Comparison of ENCODE assay signal across 10 mouse cellular contexts in the genomic region with DNA sequence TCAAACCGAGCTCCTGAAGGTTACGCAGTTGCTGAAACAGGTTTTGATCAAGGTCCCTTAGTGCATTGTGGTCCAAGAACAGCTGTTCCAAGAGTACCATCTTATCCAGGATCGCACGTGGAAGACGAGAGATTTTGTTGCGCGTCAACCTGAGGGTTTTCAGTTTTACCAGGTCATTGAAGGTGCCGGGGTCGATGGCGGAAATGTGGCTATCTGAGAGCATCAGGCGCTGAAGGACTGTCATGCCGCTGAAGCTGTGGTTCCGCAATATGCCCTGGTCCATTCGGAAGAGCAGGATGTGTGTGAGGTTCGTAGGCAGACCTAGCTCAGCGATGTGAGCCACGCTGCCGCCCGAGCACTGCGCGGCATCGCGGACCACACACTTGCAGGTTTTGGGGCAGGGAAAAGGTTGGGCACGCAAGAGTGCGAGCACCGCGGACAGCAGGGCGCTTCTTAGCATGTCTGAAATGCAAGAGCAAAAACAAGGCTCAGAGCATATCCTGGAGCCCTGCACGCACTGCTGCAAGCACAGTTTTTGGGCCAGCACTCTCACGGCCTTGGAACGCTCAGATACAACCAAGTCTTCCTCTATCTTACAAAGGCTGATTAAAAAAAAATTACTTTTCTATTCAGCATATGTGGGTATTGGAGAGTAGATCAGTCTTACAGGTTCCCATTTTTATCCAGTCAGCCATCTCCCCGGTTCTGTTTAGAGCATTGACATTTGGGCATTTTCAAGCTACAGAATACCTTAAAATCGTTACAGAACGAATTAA. TPM values are rescaled to one million over a fixed set of nuclear protein-coding genes. Genes with fewer than 3 reads are reported as not detected.
DNase-seq lines count a peak whose midpoint lies in the region; ATAC-seq and TF ChIP-seq lines count a peak whose summit lies in the region.
"Had no signal": no experiment of that assay in that cellular context is flagged by ENCODE, and none has a peak within 500 bp of the region (broad histone marks: within the 10 kb centered on the region; RNA-seq: fewer than 3 reads in every experiment).

No protein-coding gene starts in this region.

- H3K9ac ChIP-seq in ES-Bruce4 (ENCODE audit: low read depth, poor library complexity, severe bottlenecking): peak overlapping the region; percentile 54
- no peak overlapping the region for H3K9ac ChIP-seq in heart, postnatal 0 days (replicated peaks; ENCODE audit: low read depth, low read length)
- 0 out of 2 replicates have a peak overlapping the region, but pooled peaks have one; percentile 4 for H3K9ac ChIP-seq in limb, embryonic 12.5 days (replicated peaks)

- peaks cover under 1% of the 10 kb centered on the region; the same call in 1 of the 2 replicates for H3K36me3 ChIP-seq in ES-Bruce4 (ENCODE audit: control insufficient read depth, insufficient read depth, low read length, poor library complexity, severe bottlenecking)
- H3K36me3 ChIP-seq in heart, postnatal 0 days (replicated peaks; ENCODE audit: control insufficient read depth, insufficient read depth, low read length): 0 out of 2 replicates have a peak, but pooled peaks cover 3% of the 10 kb centered on the region
- H3K36me3 ChIP-seq in limb, embryonic 12.5 days: peaks cover 1% of the 10 kb centered on the region; the same call in 1 of the 2 replicates

- H3K9me3 ChIP-seq in ES-Bruce4 (replicated peaks; ENCODE audit: control insufficient read depth, insufficient read depth, low read length, poor library complexity, severe bottlenecking): no peaks in the 10 kb centered on the region
- H3K9me3 ChIP-seq in heart, postnatal 0 days (replicated peaks; ENCODE audit: control insufficient read depth, low read length): no peaks in the 10 kb centered on the region
- H3K9me3 ChIP-seq in limb, embryonic 12.5 days: no peaks in the 10 kb centered on the region

- no peak for TF ChIP-seq CTCF in ES-Bruce4 (IDR thresholded peaks at IDR 0.05; ENCODE audit: low read depth, low read length)
- TF ChIP-seq CTCF in heart, postnatal 0 days (IDR thresholded peaks at IDR 0.05; ENCODE audit: low read depth): no peak

- no peak for TF ChIP-seq EP300 in ES-Bruce4 (IDR thresholded peaks at IDR 0.05; ENCODE audit: insufficient read depth, low read depth, low read length)
- TF ChIP-seq EP300 in heart, postnatal 0 days (IDR thresholded peaks at IDR 0.05; ENCODE audit: low read depth): no peak

- H3K27ac ChIP-seq in ES-Bruce4 (ENCODE audit: insufficient read depth, low read length): no peak overlapping the region
- no peak overlapping the region for H3K27ac ChIP-seq in heart, postnatal 0 days (ENCODE audit: low read depth)
- no peak overlapping the region for H3K27ac ChIP-seq in limb, embryonic 12.5 days

- peak; percentile 49 for ATAC-seq in frontal cortex, adult (ENCODE audit: low TSS enrichment)
- no peak for ATAC-seq in heart, postnatal 0 days (ENCODE audit: insufficient read depth, low read depth)
- ATAC-seq in limb, embryonic 12.5 days (ENCODE audit: insufficient number of reproducible peaks, insufficient read depth, low FRiP score, low TSS enrichment, low read depth): no peak
- ATAC-seq: Patski had no signal

- no peak for DNase-seq in frontal cortex, postnatal 14 days (ENCODE audit: low spot score in 2 of 2)
- peak; percentile 45 to 53 for DNase-seq in cerebellum, postnatal 25 days
- DNase-seq in heart, postnatal 0 days (ENCODE audit: low spot score): no peak
- peak; percentile 40 for DNase-seq in naive thymus-derived CD4-positive, alpha-beta T cell, adult 2 months (ENCODE audit: low read depth)
- no peak for DNase-seq in spleen, adult 12 weeks (ENCODE audit: low spot score)

- H3K27me3 ChIP-seq in ES-Bruce4 (ENCODE audit: control insufficient read depth, insufficient read depth, low read length, poor library complexity, severe bottlenecking): no peaks in the 10 kb centered on the region
- H3K27me3 ChIP-seq in heart, postnatal 0 days (ENCODE audit: control insufficient read depth, insufficient read depth, low read length): peaks cover 52% of the 10 kb centered on the region
- H3K27me3 ChIP-seq in limb, embryonic 12.5 days: peaks cover 69% of the 10 kb centered on the region
- H3K27me3 ChIP-seq: Patski had no signal

- peak overlapping the region; percentile 97 for H3K4me2 ChIP-seq in heart, postnatal 0 days (ENCODE audit: low read depth, low read length)
- H3K4me2 ChIP-seq in limb, embryonic 12.5 days: peak overlapping the region; percentile 99

- peak overlapping the region; percentile 65 for H3K4me3 ChIP-seq in ES-Bruce4 (ENCODE audit: low read depth, low read length)
- H3K4me3 ChIP-seq in heart, postnatal 0 days (ENCODE audit: low read depth, low read length): peak overlapping the region; percentile 59
- peak overlapping the region; percentile 60 for H3K4me3 ChIP-seq in limb, embryonic 12.5 days (replicated peaks)

- no peaks in the 10 kb centered on the region for H3K4me1 ChIP-seq in ES-Bruce4 (ENCODE audit: control insufficient read depth, insufficient read depth, low read length)
- peaks cover 10% of the 10 kb centered on the region for H3K4me1 ChIP-seq in heart, postnatal 0 days (ENCODE audit: control insufficient read depth, insufficient read depth)
- H3K4me1 ChIP-seq in limb, embryonic 12.5 days (replicated peaks): peaks cover 21% of the 10 kb centered on the region

- WGBS in heart, postnatal 0 days: 10% methylated on average over 34 of the region's 34 CpGs
- WGBS in limb, embryonic 12.5 days: 5% methylated on average over 34 of the region's 34 CpGs

- no peak for TF ChIP-seq POLR2A in ES-Bruce4 (IDR thresholded peaks at IDR 0.05; ENCODE audit: insufficient read depth, low read length)

RNA-seq across cellular contexts. Expression of gene Gp5, which starts 1.0 kb away (rescaled TPM):
- polyA plus RNA-seq in ES-Bruce4 (2011; ENCODE audit: insufficient read depth, insufficient read length, low read depth, missing spikeins): 0.36 TPM in 1 of 2 replicates, not detected in the other
- 0.53 TPM in 1 of 2 replicates, not detected in the other for total RNA-seq in heart, postnatal 0 days (2014; rRNA removed; ENCODE audit: low replicate concordance)
- polyA plus RNA-seq in heart, postnatal 0 days (2015; fragmentation: Nextera tagmentation; extraction: Ambion mirVana): 0.19 and 0.36 TPM in 2 replicates
- 1.7 and 2.1 TPM in 2 replicates for polyA plus RNA-seq in limb, embryonic 12.5 days (2016; fragmentation: Nextera tagmentation; extraction: Ambion mirVana)

RNA-seq across cellular contexts. Expression of gene Lrrc15, which starts 26.5 kb away (rescaled TPM):
- polyA plus RNA-seq in ES-Bruce4 (2011; ENCODE audit: insufficient read depth, insufficient read length, low read depth, missing spikeins): 1.5 and 2.1 TPM in 2 replicates
- 0.04 TPM in 1 of 2 replicates, not detected in the other for total RNA-seq in heart, postnatal 0 days (2014; rRNA removed; ENCODE audit: low replicate concordance)
- polyA plus RNA-seq in heart, postnatal 0 days (2015; fragmentation: Nextera tagmentation; extraction: Ambion mirVana): 0.38 and 0.53 TPM in 2 replicates
- polyA plus RNA-seq in limb, embryonic 12.5 days (2016; fragmentation: Nextera tagmentation; extraction: Ambion mirVana): 0.84 and 0.90 TPM in 2 replicates
- total RNA-seq: left cerebral cortex, adult 8-10 months had no signal
- polyA plus RNA-seq: Patski had no signal

RNA-seq across cellular contexts. Expression of gene Cpn2, which starts 42.3 kb away (rescaled TPM):
- not detected in 2 replicates for polyA plus RNA-seq in ES-Bruce4 (2011; ENCODE audit: insufficient read depth, insufficient read length, low read depth, missing spikeins)
- total RNA-seq in heart, postnatal 0 days (2014; rRNA removed; ENCODE audit: low replicate concordance): 1.2 TPM in 1 of 2 replicates, not detected in the other
- 0.10 and 0.19 TPM in 2 replicates for polyA plus RNA-seq in heart, postnatal 0 days (2015; fragmentation: Nextera tagmentation; extraction: Ambion mirVana)
- polyA plus RNA-seq in limb, embryonic 12.5 days (2016; fragmentation: Nextera tagmentation; extraction: Ambion mirVana): not detected in 2 replicates
- total RNA-seq: left cerebral cortex, adult 8-10 months had no signal
- polyA plus RNA-seq: Patski had no signal

Comparison
In these comparisons a context has a peak if more than half of its experiments do, and no peak if none do; other contexts are left out.
1. DNase-seq: peak in cerebellum, postnatal 25 days (2 of 2) and naive thymus-derived CD4-positive, alpha-beta T cell, adult 2 months (single experiment); none in frontal cortex, postnatal 14 days (0 of 2), heart, postnatal 0 days (single experiment) and spleen, adult 12 weeks (single experiment).
2. Peak in every context shown above with its lines, with median percentiles within 50 percentile points of each other: H3K4me3 ChIP-seq.